In genomic region chr5:35176112-35176848, GRCm38 (mm10) we compare ENCODE assay signal across 14 mouse cellular contexts.
A peak's percentile ranks its signal among the peaks of the same experiment; 100 is the strongest.
DNase-seq lines count a peak whose midpoint lies in the region; ATAC-seq lines count a peak whose summit lies in the region.
"Had no signal": no experiment of that assay in that cellular context is flagged by ENCODE, and none has a peak within 500 bp of the region (broad histone marks: within the 10 kb centered on the region; RNA-seq: fewer than 3 reads in every experiment).

No protein-coding gene starts in this region.

- DNase-seq in embryo, embryonic 10 days (ENCODE audit: low spot score): peak; percentile 39
- DNase-seq in embryo, embryonic 9.5 days (ENCODE audit: extremely low spot score): no peak
- DNase-seq in retina, postnatal 1 day: no peak
- DNase-seq in cerebellum, postnatal 14 days: no peak
- DNase-seq in frontal cortex, adult 2 months (ENCODE audit: extremely low spot score in 1 of 2, low spot score in 1 of 2): no peak
- DNase-seq: adrenal gland, postnatal 36 days; cerebellum, adult 18-20 months; right cerebral cortex, adult 18-20 months had no signal

- H3K9ac ChIP-seq in liver, embryonic 16.5 days (ENCODE audit: low read depth, low read length): no peak overlapping the region

- H3K4me1 ChIP-seq in liver, embryonic 16.5 days (ENCODE audit: control insufficient read depth, low read depth, low read length): peaks cover 6% of the 10 kb centered on the region

- H3K9me3 ChIP-seq in liver, embryonic 16.5 days (replicated peaks; ENCODE audit: control insufficient read depth, low read length): no peaks in the 10 kb centered on the region
- H3K9me3 ChIP-seq: megakaryocyte, embryonic 14.5 days had no signal

- H3K27ac ChIP-seq in liver, embryonic 16.5 days (ENCODE audit: low read length): no peak overlapping the region

- H3K27me3 ChIP-seq in liver, embryonic 16.5 days (ENCODE audit: control insufficient read depth, insufficient read depth, low read depth, low read length): peaks cover 3% of the 10 kb centered on the region; the same call in 1 of the 2 replicates

- peak; percentile 89 for ATAC-seq in CD4-positive, CD25-positive, alpha-beta regulatory T cell, adult 4 months
- peak; percentile 53 for ATAC-seq in erythroblast, adult 5-6 weeks (replicated peaks; ENCODE audit: low FRiP score, poor library complexity, severe bottlenecking)
- ATAC-seq in liver, embryonic 16.5 days (ENCODE audit: low read depth): peak; percentile 92
- ATAC-seq: Patski had no signal

- H3K4me3 ChIP-seq in liver, embryonic 16.5 days (ENCODE audit: low read depth, low read length): no peak overlapping the region
- H3K4me3 ChIP-seq: erythroblast, embryonic 14.5 days; megakaryocyte, embryonic 14.5 days had no signal

- whole genome bisulfite sequencing in liver, embryonic 16.5 days (ENCODE audit: insufficient replicate concordance): 37% methylated on average over 13 of the region's 13 CpGs

- no peaks in the 10 kb centered on the region for H3K36me3 ChIP-seq in liver, embryonic 16.5 days (ENCODE audit: control insufficient read depth, insufficient read depth)

- H3K4me2 ChIP-seq in liver, embryonic 16.5 days (ENCODE audit: low read depth, low read length): no peak overlapping the region
